Mouse (Mus musculus) R1 (cell line): ENCODE measurements around the gene Plin5.

Experiments
- DNase-seq: peaks from one replicate; pipeline ENCODE4 v3.0.0-alpha.2; 2018; ENCODE audit warnings: low read depth, low spot score

Gene Plin5

DNA sequence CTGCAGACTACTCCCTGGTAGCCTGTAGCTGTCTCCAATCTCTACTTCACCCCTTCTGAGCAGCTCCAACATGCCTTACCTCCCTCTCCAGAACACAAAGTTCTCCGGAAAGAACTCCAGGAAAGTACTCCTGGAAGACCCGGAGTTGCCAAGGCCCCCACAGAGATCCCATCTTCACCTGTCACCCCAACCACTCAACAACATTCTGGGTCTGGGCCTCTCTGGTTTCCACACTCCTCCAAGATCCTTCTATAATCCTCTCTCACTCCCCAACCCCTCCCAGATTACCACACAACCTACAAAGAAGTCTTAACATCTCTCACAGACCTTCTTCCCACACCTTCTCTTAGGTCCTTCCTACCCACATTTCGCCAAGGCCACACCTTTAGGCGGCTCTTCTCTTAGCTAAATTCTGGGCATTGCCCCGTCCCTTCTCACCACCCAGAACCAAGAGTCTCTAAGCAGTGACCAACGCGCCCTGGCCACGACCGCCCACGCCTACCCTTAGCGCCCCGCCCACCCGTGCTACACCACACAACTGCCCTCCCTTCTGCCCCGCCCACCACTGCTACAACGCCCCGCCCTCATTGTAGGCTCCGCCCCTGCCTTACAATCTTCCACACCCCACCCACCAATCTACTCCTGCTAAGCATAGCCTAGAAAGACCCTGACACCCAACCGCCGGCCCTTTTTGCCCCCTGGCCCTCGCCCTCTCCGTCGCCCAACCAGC lies 43.1 kb downstream of the Plin5 start:
- peak; percentile 93 for DNase-seq

DNA sequence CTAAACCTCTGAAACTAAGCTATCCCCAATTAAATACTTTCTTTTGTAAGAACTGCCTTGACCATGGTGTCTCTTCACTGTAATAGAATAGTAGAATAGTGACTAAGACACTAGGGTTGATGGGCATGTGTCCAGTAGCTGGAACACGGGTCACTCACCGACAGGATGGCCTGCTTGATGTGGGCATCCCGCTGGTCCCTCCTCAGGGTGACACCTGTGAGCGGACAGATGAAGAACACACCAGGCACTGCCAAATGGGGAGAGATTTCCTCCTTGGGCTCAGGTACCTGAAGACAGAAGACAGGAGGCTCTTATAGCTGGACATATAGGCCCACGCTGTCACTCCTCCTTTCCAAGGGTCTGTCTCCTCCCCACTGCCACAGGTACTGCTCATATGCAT lies 45.2 kb downstream of the Plin5 start:
- no peak for DNase-seq

DNA sequence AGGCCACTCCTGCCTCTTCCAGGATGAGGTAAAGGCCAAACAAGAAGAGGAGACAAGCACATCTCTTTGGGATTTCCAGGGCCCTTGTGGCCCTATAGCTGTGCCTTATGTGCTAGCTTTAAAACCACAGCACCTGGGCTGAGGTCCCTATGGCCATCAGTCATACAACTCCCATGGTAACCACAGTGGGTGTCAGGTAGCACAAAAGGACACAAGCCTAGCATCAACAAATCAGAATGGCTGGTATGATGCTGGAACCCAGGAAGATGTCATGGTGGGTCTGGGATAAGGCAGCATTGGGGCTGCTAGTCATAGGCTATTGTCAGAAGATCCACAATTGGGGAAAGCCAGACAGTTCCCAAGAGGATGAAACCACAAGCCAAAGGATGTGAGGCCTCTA lies 46.3 kb downstream of the Plin5 start:
- no peak for DNase-seq

DNA sequence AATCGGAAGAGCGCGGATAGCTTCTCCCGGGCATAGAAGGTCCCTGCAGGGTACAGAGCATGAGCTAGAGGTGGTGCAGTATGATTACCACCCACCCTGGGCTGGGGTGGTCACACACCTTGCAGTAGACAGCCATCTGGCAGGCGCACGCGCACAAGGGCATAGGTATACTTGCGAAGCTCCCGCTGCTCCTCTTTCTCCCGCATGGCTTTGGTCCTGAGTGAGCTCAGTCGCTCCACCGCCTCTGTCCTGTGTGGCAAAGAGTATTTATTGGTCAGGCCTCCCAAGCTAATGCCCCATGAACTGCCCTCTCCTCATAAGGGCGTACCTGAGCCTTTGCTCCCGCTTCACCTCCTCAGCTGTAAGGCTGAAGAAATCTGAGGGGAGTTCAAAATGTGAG lies 48.3 kb downstream of the Plin5 start:
- DNase-seq, result peak; percentile 29

DNA sequence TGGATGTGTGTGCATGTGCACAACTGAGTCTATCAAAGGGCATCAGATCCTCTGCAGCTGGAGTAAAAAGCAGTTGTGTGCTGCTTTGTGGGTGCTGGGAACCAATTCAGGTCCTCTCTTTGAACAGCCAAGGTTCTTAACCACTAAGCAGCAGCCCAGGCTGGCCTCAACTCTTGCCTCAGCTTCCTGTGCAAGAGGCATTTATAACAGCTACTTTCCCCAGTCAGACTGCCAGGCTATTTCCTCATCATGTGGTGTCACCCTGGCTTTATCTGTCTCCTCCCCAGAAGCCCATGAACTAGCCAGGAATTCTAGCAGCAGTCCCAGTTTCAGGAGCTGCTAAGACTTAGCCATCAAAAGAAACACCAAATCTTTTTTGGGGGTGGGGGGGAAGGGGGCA lies 50.9 kb downstream of the Plin5 start:
- DNase-seq, result no peak

DNA sequence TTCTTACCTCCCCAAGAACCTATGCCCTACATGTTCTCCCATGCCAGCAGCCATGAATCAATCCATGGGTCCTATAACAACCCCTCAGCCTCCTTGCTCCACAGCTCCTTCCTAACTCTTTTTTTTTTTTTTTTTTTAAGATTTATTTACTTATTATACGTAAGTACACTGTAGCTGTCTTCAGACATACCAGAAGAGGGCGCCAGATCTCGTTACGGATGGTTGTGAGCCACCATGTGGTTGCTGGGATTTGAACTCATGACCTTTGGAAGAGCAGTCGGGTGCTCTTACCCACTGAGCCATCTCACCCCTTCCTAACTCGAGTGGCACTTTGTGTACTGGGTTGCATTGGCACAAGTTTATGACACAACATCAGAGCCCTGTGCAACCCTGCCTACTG lies 51.7 kb downstream of the Plin5 start:
- DNase-seq, result peak; percentile 39

DNA sequence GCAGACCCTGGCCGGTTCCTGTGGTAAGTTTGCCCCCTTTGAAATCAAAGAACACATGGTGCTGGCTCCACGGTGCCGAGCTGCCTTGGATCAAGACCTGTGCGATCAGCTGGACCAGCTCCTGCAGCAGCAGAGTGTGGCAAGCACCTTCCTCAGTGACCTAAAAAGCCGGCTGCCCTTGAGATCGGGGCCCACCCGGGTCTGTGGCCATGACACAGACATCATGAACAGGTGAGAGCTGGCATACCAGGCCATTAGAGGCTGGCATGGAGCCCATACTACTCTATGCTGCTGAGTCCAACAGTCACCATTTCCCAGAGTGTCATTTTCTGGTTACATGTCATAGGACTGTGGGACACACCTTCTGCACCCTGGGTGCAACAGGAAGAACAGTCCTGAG lies 55.3 kb downstream of the Plin5 start:
- no peak for DNase-seq
